Mouse (Mus musculus) small intestine, adult 2 months (tissue): ENCODE measurements around the gene Rnf44. TPM values are rescaled to one million over a fixed set of nuclear protein-coding genes. Genes with fewer than 3 reads are reported as not detected.

ENCODE experiments used
- H3K27ac ChIP-seq: fragments of 200-500 bp; 2 replicates; pipeline ENCODE4 v1.5.1; 2012; ENCODE audit warnings: low read depth, low read length, control low read depth, inconsistent platforms; ENCODE audit not compliant: insufficient read depth
- H3K27me3 ChIP-seq: fragments of 200-500 bp; 2 replicates; pipeline ENCODE4 v1.6.1; 2012; ENCODE audit warnings: mild to moderate bottlenecking, moderate library complexity, low read length, inconsistent platforms; ENCODE audit not compliant: control insufficient read depth, insufficient read depth
- H3K36me3 ChIP-seq: fragments of 200-500 bp; 2 replicates; pipeline ENCODE4 v1.6.1; 2012; ENCODE audit warnings: mild to moderate bottlenecking, low read length, control low read depth, inconsistent platforms; ENCODE audit not compliant: control insufficient read depth, insufficient read depth
- H3K4me1 ChIP-seq: fragments of 200-500 bp; 2 replicates; pipeline ENCODE4 v1.6.1; 2012; ENCODE audit warnings: low read length, inconsistent platforms, mixed read lengths; ENCODE audit not compliant: control insufficient read depth, insufficient read depth, insufficient read length
- H3K4me3 ChIP-seq: fragments of 200-500 bp; 2 replicates; pipeline ENCODE4 v1.5.1; 2012; ENCODE audit warnings: low read depth, mild to moderate bottlenecking, control low read depth, inconsistent platforms, low read length, moderate library complexity
- CTCF ChIP-seq: fragments of 200-500 bp; IDR thresholded peaks from 2 replicates; pipeline ENCODE4 v1.5.1; 2012; ENCODE audit warnings: low read depth, mild to moderate bottlenecking, control low read depth, inconsistent platforms, low read length, moderate library complexity, mixed read lengths; ENCODE audit not compliant: insufficient replicate concordance, insufficient read length; ENCODE audit errors: extremely low read depth
- POLR2A ChIP-seq: fragments of 200-500 bp; IDR thresholded peaks from 2 replicates; pipeline ENCODE4 v1.6.1; 2012; ENCODE audit warnings: low read depth, mild to moderate bottlenecking, control low read depth, inconsistent platforms, low read length, moderate library complexity
- WGBS: fragments of 180-500 bp; shearing (Covaris S2); methylation state at CpG from one replicate; pipeline ENCODE4 v1.1.7; 2018; 5-methylcytosine and 5-hydroxymethylcytosine counted together
- polyA plus RNA-seq: library from polyadenylated mRNA; depleted of rRNA; stranded (reverse); fragments of >200 nt; gene quantifications from 2 replicates; pipeline ENCODE4 v1.2.3, GENCODE M21; 2012; rRNA removed

Gene Rnf44
- 206 and 318 TPM in 2 replicates for polyA plus RNA-seq

GRCm38 (mm10) chr13:54693558-54694347 lies at the start of gene Rnf44:
TSS of gene Rnf44 (minus strand) at chr13:54693907.
- WGBS, result under 1% methylated on average over 91 of the region's 92 CpGs
- H3K27me3 ChIP-seq, result no peaks in the 10 kb centered on the region
- TF ChIP-seq CTCF (no peak), POLR2A (peak; percentile 44)

DNA sequence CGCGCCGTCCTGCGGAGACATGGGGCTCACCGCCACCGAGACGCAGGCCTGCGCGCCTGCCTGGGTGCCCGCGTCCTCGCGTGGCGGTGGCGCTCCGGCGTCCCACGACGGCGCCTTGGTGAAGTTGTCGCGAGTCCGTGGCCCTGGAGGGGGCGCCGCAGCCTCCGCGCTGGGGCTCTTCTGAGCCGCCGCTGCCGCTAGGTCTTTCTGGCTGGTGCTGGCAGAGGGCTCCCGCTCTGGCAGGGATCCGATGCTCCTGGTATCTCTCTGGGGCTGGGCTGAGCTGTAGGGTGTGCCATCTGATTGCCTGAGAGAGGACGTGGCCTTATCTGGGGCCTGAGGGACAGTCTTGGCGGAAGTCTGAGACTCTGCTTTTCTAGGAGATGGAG lies 44.5 kb upstream of the Rnf44 start:
- H3K4me3 ChIP-seq, result peak overlapping the region; percentile 49
- no peak overlapping the region for H3K27ac ChIP-seq
- TF ChIP-seq CTCF, result no peak
- no peak for TF ChIP-seq POLR2A
- H3K36me3 ChIP-seq, result peaks cover 38% of the 10 kb centered on the region
- 0 out of 2 replicates have a peak, but pooled peaks cover 15% of the 10 kb centered on the region for H3K27me3 ChIP-seq
- 6% methylated on average over 34 of the region's 34 CpGs for WGBS
- H3K4me1 ChIP-seq, result peaks cover 7% of the 10 kb centered on the region; the same call in 1 of the 2 replicates

More at GRCm38 (mm10) chr13:54693558-54694347, at the start of gene Rnf44:
- peaks cover 21% of the 10 kb centered on the region for H3K4me1 ChIP-seq
- peak within 1 kb of the TSS; percentile 88 for H3K4me3 ChIP-seq
- no peaks in the 10 kb centered on the region for H3K36me3 ChIP-seq
- peak within 1 kb of the TSS; percentile 99 for H3K27ac ChIP-seq

DNA sequence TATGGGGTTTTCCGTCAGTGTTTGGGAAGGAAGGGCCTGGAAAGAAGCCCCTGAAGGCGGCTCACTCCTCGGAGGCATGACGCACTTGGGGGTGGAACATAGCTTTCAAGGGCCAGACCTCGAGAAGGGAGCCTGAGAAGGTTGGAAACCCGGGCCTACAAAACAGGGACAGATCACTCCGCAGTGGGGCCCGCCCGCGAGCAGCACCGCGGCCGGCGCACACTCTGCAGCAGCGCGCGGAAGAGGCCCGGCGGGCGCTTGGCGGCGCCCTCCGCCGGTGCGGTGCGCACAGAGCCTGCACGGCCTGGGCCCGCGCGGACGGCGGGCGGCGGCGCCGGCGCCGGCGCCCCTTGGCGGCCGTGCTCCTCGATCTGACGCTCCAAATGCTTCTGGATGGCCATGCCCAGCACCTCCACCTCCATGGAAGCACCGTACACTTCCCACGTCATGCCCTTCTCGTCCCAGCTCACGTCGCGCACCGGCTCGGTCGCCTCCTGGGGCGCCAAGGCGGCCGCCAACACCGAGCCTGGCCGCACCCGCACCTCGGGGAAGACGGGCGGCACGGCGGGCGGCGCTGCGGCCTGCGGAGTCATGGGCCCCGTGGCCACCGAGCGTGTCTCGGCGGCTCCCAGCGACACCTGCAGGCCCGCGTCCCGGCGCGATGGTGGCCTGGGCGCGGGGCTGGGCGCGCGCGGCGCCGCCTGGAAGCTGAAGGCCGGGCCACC lies 43.9 kb upstream of the Rnf44 start:
- 0 out of 2 replicates have a peak, but pooled peaks cover 15% of the 10 kb centered on the region for H3K27me3 ChIP-seq
- TF ChIP-seq CTCF (no peak), POLR2A (no peak)
- no peak overlapping the region for H3K27ac ChIP-seq
- H3K4me1 ChIP-seq, result peaks cover 7% of the 10 kb centered on the region; the same call in 1 of the 2 replicates
- peak overlapping the region; percentile 49 for H3K4me3 ChIP-seq
- 2% methylated on average over 87 of the region's 87 CpGs for WGBS
- peaks cover 41% of the 10 kb centered on the region for H3K36me3 ChIP-seq

GRCm38 (mm10) chr13:54736931-54737330 lies 43.2 kb upstream of the Rnf44 start:
- H3K36me3 ChIP-seq, result peaks cover 44% of the 10 kb centered on the region
- H3K27ac ChIP-seq, result no peak overlapping the region
- 0 out of 2 replicates have a peak, but pooled peaks cover 15% of the 10 kb centered on the region for H3K27me3 ChIP-seq
- TF ChIP-seq CTCF, result no peak
- no peak for TF ChIP-seq POLR2A
- WGBS, result 41% methylated on average over 3 of the region's 3 CpGs
- H3K4me1 ChIP-seq, result peaks cover 7% of the 10 kb centered on the region; the same call in 1 of the 2 replicates
- H3K4me3 ChIP-seq, result no peak overlapping the region

GRCm38 (mm10) chr13:54726131-54726530 lies 32.4 kb upstream of the Rnf44 start:
- TF ChIP-seq POLR2A, result no peak
- no peak for TF ChIP-seq CTCF
- 76% methylated on average over 11 of the region's 11 CpGs for WGBS
- no peaks in the 10 kb centered on the region for H3K4me1 ChIP-seq
- H3K36me3 ChIP-seq, result peaks cover 68% of the 10 kb centered on the region
- H3K4me3 ChIP-seq, result no peak overlapping the region
- H3K27ac ChIP-seq, result no peak overlapping the region
- H3K27me3 ChIP-seq, result no peaks in the 10 kb centered on the region

DNA sequence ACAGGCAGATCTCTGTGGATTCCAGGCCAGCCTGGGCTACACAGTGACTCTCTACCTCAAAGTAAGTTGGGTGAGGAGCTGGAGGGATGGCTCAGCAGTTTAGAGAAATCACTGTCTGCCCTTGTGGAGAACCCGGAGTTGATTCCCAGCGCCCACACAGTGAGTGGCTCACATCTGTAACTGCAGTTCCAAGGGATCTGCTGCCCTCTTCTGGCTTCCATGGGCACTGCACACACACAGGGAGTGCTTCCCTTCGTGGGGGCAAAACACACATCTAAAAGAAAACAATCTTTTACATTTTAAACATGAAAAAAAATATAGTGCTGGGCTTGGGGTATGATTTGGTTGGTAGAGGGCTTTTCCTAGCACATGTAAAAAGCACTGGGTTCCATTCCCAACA lies 29.4 kb upstream of the Rnf44 start:
- TF ChIP-seq POLR2A (no peak), CTCF (peak; percentile 44; the same call in 1 of the 2 replicates)
- H3K4me1 ChIP-seq, result no peaks in the 10 kb centered on the region
- H3K27me3 ChIP-seq, result no peaks in the 10 kb centered on the region
- no peak overlapping the region for H3K27ac ChIP-seq
- peaks cover 80% of the 10 kb centered on the region for H3K36me3 ChIP-seq
- no peak overlapping the region for H3K4me3 ChIP-seq
- WGBS, result 95% methylated on average over 3 of the region's 3 CpGs

- no peaks in the 10 kb centered on the region for H3K4me1 ChIP-seq
- H3K4me3 ChIP-seq, result no peak overlapping the region
- no peak overlapping the region for H3K27ac ChIP-seq
- peaks cover 75% of the 10 kb centered on the region for H3K36me3 ChIP-seq
- 7% methylated on average over 5 of the region's 5 CpGs for WGBS
- no peaks in the 10 kb centered on the region for H3K27me3 ChIP-seq
- TF ChIP-seq POLR2A, result no peak
- TF ChIP-seq CTCF, result peak; percentile 68
Measured at GRCm38 (mm10) chr13:54716916-54717315, 23.2 kb upstream of the Rnf44 start.
